Mouse (Mus musculus): Measurements from ENCODE around the gene Plin3.

DNA sequence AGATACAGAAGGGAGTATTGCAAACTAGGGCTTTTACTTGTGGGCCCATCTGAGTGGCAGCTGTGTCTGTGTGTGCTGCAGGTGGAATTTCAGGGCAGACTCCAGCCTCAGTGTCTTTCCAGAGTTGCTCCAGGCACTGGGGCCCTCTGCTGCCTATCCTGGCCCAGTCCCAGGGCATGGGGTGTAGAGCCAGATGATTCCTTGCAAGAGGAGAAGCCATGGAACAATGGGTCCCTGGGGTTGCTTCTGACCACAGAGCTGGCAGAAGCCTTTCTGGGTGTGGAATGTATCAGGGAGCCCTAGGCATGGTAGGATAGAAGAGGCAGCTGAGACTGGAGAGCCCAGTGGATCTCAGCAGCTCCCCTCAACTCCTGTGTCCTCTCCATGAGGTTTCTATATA lies 38.6 kb upstream of the Plin3 start:
- TF ChIP-seq CTCF (IDR thresholded peaks at IDR 0.05) (no peak), EP300 (IDR thresholded peaks at IDR 0.05) (no peak)

All from lung, postnatal 0 days (tissue).